Mouse (Mus musculus): ENCODE measurements around the gene Rex1bd. TPM values are rescaled to one million over a fixed set of nuclear protein-coding genes. Genes with fewer than 3 reads are reported as not detected.

Rex1bd gene
- 100 to 1,000 TPM; 105 TPM for total RNA-seq (2021)
- long read RNA-seq, experiment 1, transcript Rex1bd-201 (5 exons, 671 nt): major isoform, 43 of 91 reads
- long read RNA-seq, experiment 1, transcript Rex1bd-207 (3 exons, 542 nt): minor isoform, 40 of 91 reads
- long read RNA-seq, experiment 1, partial matches to known transcripts: 3 of 91 reads
- long read RNA-seq, experiment 1, other reads (novel, unspliced or antisense): 1 of 91 reads
- long read RNA-seq, experiment 2, transcript Rex1bd-207 (3 exons, 542 nt): major isoform, 50 of 98 reads
- long read RNA-seq, experiment 2, transcript Rex1bd-201 (5 exons, 671 nt): minor isoform, 38 of 98 reads
- long read RNA-seq, experiment 2, partial matches to known transcripts: 2 of 98 reads
- long read RNA-seq, experiment 2, other reads (novel, unspliced or antisense): 0 of 98 reads

GRCm38 (mm10) chr8:70506328-70507026 lies at the start of gene Rex1bd:
TSS of gene Rex1bd (minus strand) at chr8:70506752.
- intact Hi-C loops (cut with DNase I): no loop called here
- peak; percentile 95 for DNase-seq

- no peak for DNase-seq
- intact Hi-C loops (cut with DNase I): no loop called here
Measured at GRCm38 (mm10) chr8:70555079-70555747, 48.7 kb upstream of the Rex1bd start.

DNA sequence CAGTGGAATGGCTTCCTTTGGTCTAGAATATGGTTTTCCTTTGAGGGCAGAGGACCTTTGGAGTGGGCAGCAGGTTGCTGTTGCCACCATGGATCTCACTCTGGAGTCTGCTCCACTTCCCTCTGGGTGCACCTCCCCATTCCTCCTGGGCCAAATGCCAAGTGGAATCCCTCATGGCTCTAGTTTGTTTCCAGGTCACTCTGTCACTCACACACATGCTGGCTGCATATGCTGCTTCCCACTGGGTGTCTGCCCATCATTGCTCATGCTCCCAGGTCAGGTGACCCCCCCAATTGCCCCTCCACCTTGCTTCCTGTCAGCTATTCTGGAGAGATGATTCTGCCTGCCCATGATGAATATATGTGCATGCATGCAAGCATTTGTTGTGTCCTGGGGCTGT lies 47.2 kb upstream of the Rex1bd start:
- intact Hi-C loops (cut with DNase I): no loop called here
- peak; percentile 75 to 82 for DNase-seq

GRCm38 (mm10) chr8:70552836-70553235 lies 46.3 kb upstream of the Rex1bd start:
- no peak for DNase-seq
- intact Hi-C loops (cut with DNase I): no loop called here

- DNase-seq: no peak
- intact Hi-C loops (cut with DNase I): no loop called here
Measured at GRCm38 (mm10) chr8:70551558-70552161, 45.1 kb upstream of the Rex1bd start.

- no peak for DNase-seq
- intact Hi-C loops (cut with DNase I): no loop called here
Measured at GRCm38 (mm10) chr8:70549412-70550184, 43.0 kb upstream of the Rex1bd start.

GRCm38 (mm10) chr8:70547762-70548161 lies 41.2 kb upstream of the Rex1bd start:
- intact Hi-C loops (cut with DNase I): no loop called here

GRCm38 (mm10) chr8:70546412-70546811 lies 39.9 kb upstream of the Rex1bd start:
- DNase-seq: no peak
- intact Hi-C loops (cut with DNase I): no loop called here

More at GRCm38 (mm10) chr8:70547762-70548161, 41.2 kb upstream of the Rex1bd start:
- DNase-seq: no peak

DNA sequence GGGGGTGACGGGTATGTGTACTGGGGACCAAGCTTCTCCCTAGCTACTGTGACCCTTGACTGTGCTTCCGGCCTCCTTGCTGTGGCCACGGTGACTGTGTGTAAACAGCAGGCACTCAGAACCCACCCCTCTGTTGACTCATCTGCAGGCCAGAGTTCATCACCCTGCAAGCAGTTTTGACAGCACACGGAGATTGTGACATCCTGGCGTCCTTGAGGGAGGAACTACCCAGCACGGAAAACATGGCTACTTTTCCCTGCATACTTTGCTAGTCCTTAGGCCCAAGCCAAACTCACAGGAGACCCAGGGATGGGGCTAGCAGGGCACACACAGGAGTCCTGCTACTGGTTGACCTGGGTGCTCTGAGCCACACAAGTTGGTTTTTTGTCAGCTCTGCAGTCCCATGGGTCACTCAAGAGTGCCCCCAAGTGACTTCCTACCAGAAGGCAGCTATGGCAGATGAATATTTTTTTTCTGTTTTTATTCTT lies 37.7 kb upstream of the Rex1bd start:
- DNase-seq: peak in 1 of 2 experiments; percentile 32
- intact Hi-C loops (cut with DNase I): loop anchor here (5.0 kb wide), 1 partner anchor 43 kb away; no protein-coding TSS in a partner anchor

- intact Hi-C loops (cut with DNase I): loop anchor here (5.0 kb wide), 1 partner anchor 46 kb away; no protein-coding TSS in a partner anchor
- no peak for DNase-seq
Measured at GRCm38 (mm10) chr8:70541081-70541480, 34.5 kb upstream of the Rex1bd start.

DNA sequence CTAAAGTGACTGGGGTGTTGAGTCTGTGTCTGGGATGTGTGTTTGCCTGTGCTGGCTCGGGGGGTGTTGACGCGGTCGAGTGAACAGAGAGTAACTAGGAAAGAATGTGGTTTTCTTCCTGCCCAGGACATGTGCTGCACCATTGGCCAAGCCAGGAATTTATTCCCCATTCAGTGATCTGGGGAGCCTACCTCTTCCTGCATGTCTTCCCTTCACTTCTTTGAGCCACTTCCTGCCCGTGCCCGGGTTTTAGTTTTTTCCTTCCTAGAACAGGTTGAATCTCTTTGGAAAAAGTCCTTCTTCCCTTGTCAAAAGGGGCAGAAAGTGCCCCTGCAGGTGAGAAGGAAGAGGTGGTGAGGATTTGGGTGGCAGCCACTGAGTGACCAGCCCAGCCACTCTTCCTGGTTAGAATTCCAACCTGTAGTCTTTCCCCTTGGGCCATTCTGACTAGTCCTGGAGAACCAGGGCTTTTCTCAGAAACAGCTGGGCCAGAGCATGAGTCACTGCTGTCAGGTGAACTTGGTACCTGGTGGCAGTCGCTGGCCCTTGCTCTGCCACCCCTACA lies 34.0 kb upstream of the Rex1bd start:
- intact Hi-C loops (cut with DNase I): loop anchor here (5.0 kb wide), 1 partner anchor 47 kb away; no protein-coding TSS in a partner anchor
- DNase-seq: no peak

- DNase-seq: no peak
- intact Hi-C loops (cut with DNase I): loop anchor here (5.0 kb wide), 1 partner anchor 47 kb away; no protein-coding TSS in a partner anchor
Measured at GRCm38 (mm10) chr8:70540013-70540506, 33.5 kb upstream of the Rex1bd start.

DNA sequence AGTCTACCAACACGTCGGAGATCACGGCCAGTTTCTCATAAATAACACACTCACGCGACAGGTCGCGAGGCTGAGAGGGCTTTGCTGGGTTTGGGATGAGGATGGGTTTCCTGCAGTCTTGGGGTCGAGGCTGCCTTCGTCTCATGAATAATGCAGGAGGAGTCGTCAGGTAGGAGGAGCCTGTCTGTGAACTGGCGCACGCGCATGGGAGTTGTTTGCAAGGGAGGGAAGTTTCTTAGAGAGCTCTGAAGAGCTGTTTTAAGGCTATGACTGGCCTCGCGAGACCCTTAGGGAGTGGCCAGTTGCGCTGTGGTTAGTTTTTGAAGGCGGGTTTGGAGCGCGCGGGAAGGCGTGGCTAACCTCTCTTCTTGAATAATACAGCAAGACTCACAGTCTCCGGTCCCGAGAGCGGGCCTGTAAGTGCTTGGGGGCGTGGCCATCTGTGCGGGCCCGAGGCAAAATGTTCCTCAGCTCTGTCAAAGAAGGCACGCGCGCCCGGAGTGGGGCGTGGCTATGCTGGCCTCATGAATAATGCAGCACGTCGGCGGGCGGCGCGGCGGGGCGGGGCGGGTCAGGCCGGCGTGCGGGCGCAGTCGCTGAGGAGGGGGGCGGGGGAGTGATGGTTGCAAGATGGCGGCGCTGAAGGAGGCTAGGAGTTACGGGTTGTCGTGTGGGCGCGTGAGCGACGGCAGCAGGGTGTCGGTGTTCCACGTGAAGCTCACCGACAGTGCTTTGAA lies 32.7 kb upstream of the Rex1bd start, which contains the start of gene Ell:
Gene Ell (plus strand): TSS at position 381 of the 737 bp plus-strand sequence.
- intact Hi-C loops (cut with DNase I): loop anchor here (1.0 kb wide), 1 partner anchor 29 kb away; the partner anchor contains the start of gene Uba52
- peak; percentile 99 to 100 for DNase-seq

DNA sequence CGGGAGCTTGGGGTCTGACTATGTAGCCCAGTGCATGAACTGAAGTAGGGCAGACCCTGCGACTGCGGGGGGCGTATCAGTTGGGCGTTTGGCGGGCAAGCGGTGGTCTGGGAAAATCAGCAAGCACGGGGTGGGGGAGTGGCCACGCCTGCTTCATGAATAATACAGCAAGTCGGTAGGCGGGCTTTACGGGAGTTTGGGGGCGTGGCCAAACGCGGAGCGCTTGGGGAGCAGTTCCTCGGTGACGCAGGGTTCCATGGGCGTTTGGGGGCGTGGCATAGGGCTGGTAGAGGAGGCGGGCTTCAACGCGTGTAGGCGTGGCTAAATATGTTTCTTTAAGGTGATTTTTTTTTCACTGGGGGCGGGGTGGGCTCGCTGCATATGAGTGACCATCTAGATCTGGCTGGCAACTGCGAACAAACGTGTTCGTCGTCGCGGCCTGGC lies 32.1 kb upstream of the Rex1bd start:
- intact Hi-C loops (cut with DNase I): loop anchor here (1.0 kb wide), 1 partner anchor 28 kb away; the partner anchor contains the start of gene Uba52
- DNase-seq: peak; percentile 99 to 100

GRCm38 (mm10) chr8:70538024-70538579 lies 31.6 kb upstream of the Rex1bd start:
- peak; percentile 60 to 65 for DNase-seq
- intact Hi-C loops (cut with DNase I): no loop called here

GRCm38 (mm10) chr8:70535701-70536100 lies 29.1 kb upstream of the Rex1bd start:
- intact Hi-C loops (cut with DNase I): no loop called here
- DNase-seq: no peak

- intact Hi-C loops (cut with DNase I): no loop called here
Measured at GRCm38 (mm10) chr8:70535221-70535620, 28.7 kb upstream of the Rex1bd start.

DNA sequence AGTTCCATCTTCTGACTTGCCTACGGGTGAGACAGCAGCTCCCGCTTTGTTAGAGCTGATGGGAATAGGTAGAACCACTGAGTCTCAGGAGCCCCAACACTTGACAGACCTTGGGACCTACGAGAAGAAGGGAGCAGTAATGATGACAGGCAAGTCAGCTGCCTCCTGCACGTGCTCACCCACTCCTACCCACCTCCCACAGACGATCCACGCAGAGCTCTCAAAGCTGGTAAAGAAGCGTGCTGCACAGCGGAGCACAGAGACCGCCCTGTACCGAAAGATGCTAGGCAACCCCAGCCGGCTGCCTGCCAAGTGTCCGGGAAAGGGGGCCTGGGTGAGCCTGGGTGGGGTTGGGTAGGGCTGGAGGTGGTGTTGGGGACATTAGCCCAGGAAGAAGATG lies 27.7 kb upstream of the Rex1bd start:
- intact Hi-C loops (cut with DNase I): no loop called here
- no peak for DNase-seq

More at GRCm38 (mm10) chr8:70535221-70535620, 28.7 kb upstream of the Rex1bd start:
- no peak for DNase-seq

All from heart, postnatal 14 days (tissue).